Mouse (Mus musculus): ENCODE measurements around the gene Txndc15. TPM values are rescaled to one million over a fixed set of nuclear protein-coding genes. Genes with fewer than 3 reads are reported as not detected.
A peak's percentile ranks its signal among the peaks of the same experiment; 100 is the strongest.

Gene Txndc15
- total RNA-seq, 4 experiments from 2014 or later, result 31.8 to 40.0 (median 34.2) TPM

GRCm38 (mm10) chr13:55727839-55728238 is 13.4 kb downstream of the Txndc15 start:
- DNase-seq (ENCODE audit: low spot score in 2 of 2), result peak; percentile 21 to 49

DNA sequence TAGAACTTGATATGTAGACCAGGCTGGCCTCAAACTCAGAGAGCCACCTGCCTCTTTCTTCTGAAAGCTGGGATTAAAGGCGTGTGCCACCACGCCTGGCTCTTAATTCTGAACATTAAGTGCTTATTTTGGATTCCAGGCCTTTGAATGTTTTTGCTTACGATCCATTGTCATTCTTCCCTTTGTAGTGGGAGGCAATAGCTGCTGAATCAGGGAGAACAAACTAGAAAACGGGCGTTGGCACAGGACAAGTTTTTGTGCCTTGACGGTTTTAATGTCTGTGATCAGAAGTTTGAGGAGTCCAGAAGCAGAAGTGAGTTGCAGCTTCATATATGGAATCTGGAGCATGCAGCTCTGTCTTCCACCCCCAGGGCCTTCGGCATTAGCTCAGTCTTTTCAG is 16.3 kb downstream of the Txndc15 start:
- no peak for DNase-seq (ENCODE audit: low spot score in 2 of 2)

GRCm38 (mm10) chr13:55732121-55732520 is 17.7 kb downstream of the Txndc15 start:
- DNase-seq (ENCODE audit: low spot score in 2 of 2), result no peak

GRCm38 (mm10) chr13:55733628-55734502 is 19.4 kb downstream of the Txndc15 start:
- DNase-seq (ENCODE audit: low spot score in 2 of 2), result no peak

GRCm38 (mm10) chr13:55737885-55738284 is 23.4 kb downstream of the Txndc15 start:
- DNase-seq (ENCODE audit: low spot score in 2 of 2), result no peak

- DNase-seq (ENCODE audit: low spot score in 2 of 2), result no peak
These were observed 27.9 kb downstream of the Txndc15 start for GRCm38 (mm10) chr13:55742306-55742705.

GRCm38 (mm10) chr13:55754380-55754779 is 39.9 kb downstream of the Txndc15 start:
- DNase-seq (ENCODE audit: low spot score in 2 of 2), result no peak

DNA sequence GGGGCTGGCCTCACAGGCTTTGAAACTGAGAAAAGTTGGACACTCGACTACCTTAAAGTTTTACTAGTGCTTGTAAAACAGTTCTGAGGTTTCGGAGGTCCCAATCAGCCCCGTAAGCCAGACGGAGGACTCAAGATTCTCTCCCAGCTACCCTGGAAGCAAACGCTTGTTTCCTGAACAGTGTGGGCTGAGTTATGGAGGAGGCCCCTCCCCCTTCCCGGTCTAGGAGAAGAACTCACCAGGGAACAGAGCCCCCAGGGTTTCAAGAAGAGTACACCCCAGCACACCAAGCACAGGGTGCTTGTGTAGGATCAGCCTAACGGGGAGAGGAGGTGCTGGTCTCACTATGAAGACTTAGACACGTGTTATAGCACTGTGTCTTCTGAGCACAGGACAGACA is 42.3 kb downstream of the Txndc15 start:
- DNase-seq (ENCODE audit: low spot score in 2 of 2), result no peak

GRCm38 (mm10) chr13:55757645-55758044 is 43.2 kb downstream of the Txndc15 start:
- no peak for DNase-seq (ENCODE audit: low spot score in 2 of 2)

DNA sequence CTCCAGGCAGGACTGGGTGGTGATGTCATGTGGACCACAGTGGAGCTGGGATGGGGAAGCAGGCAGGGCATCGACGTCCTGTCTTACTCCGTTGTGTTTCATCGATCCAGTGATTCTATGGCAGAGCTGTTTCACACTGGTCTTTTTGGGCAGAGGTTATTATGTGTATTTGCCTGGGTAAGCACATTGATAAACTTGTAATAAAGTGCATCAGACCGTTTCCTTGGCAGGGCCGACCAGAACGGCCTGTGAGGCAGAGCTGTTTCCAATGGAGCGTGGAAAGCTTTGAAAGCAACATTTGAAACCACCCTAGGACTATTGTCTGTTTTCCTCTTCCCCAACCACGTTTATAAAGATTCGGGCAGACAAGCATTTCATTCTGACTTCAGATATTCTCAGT is 46.1 kb downstream of the Txndc15 start:
- no peak for DNase-seq (ENCODE audit: low spot score in 2 of 2)

GRCm38 (mm10) chr13:55761486-55761885 is 47.0 kb downstream of the Txndc15 start:
- no peak for DNase-seq (ENCODE audit: low spot score in 2 of 2)

- no peak for DNase-seq (ENCODE audit: low spot score in 2 of 2)
These were observed 59.9 kb downstream of the Txndc15 start for GRCm38 (mm10) chr13:55774352-55774751.

DNA sequence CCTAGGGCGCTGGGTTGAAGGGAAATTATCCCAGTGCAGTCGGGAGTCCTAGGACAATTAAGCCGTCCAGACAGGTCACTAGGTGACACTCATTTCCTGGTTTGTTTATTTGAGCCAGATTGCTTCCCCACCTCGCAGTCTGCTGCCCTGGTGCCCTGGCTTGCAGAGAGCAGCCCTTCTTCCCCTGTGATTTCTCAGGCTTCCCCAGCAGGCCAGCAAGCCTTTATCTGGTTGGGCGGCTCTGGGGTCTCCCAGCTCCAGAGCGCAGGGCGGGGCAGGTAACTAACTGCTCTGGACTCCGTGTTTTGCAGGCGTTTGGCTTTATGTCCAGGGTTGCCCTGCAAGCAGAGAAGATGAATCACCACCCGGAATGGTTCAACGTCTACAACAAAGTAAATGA is 60.6 kb downstream of the Txndc15 start:
- DNase-seq (ENCODE audit: low spot score in 2 of 2), result no peak

Other genes starting within 250 kb of the Txndc15 start
- gene Dbn1, start 226.5 kb upstream of the Txndc15 start, total RNA-seq (2022), result 1 to 10 TPM; 2.9 to 4.0 (median 3.4) TPM
- gene Pdlim7, start 201.0 kb upstream of the Txndc15 start, total RNA-seq (2022), result 100 to 1,000 TPM; 476 to 539 (median 493) TPM
- 1 to 10 TPM in 1 of 4 experiments, under 1 TPM in 3; 0.61 to 1.1 (median 0.79) TPM for gene Dok3, start 185.4 kb upstream of the Txndc15 start, total RNA-seq (2022)
- gene Ddx41, start 178.0 kb upstream of the Txndc15 start, total RNA-seq (2022), result 10 to 100 TPM in 1 of 4 experiments, 1 to 10 TPM in 3; 8.3 to 12.2 (median 9.2) TPM
- 10 to 100 TPM in 3 of 4 experiments, 1 to 10 TPM in 1; 7.8 to 14.0 (median 10.1) TPM for gene Fam193b, start 143.5 kb upstream of the Txndc15 start, total RNA-seq (2022)
- gene Tmed9, start 140.9 kb upstream of the Txndc15 start, total RNA-seq (2022), result 10 to 100 TPM; 54.1 to 64.0 (median 60.1) TPM
- gene B4galt7, start 114.8 kb upstream of the Txndc15 start, total RNA-seq (2022), result 1 to 10 TPM; 4.8 to 5.8 (median 5.1) TPM
- gene Caml, start 91.6 kb upstream of the Txndc15 start, total RNA-seq (2022), result 10 to 100 TPM in 1 of 4 experiments, 1 to 10 TPM in 3; 7.8 to 11.9 (median 8.7) TPM
- 10 to 100 TPM; 20.3 to 27.5 (median 23.8) TPM for gene Ddx46, start 79.6 kb upstream of the Txndc15 start, total RNA-seq (2022)
- 10 to 100 TPM; 28.4 to 32.8 (median 30.8) TPM for gene B230219D22Rik, start 21.5 kb upstream of the Txndc15 start, total RNA-seq (2022)
- 10 to 100 TPM; 17.5 to 22.8 (median 19.3) TPM for gene Pcbd2, start 12.7 kb downstream of the Txndc15 start, total RNA-seq (2022)
- under 1 TPM in 1 of 4 experiments, not detected in 3; 0.38 TPM for gene Catsper3, start 69.9 kb downstream of the Txndc15 start, total RNA-seq (2022)
- under 1 TPM; 0.12 to 0.27 (median 0.21) TPM for gene Pitx1, start 121.5 kb downstream of the Txndc15 start, total RNA-seq (2022)

Data from gastrocnemius, adult 8-10 months (tissue).